Mouse (Mus musculus): ENCODE measurements around the gene Col4a3bp.

Col4a3bp gene

GRCm38 (mm10) chr13:96541381-96541780 lies 1.0 kb upstream of the Col4a3bp start:
- DNase-seq (ENCODE audit: low spot score), result no peak

GRCm38 (mm10) chr13:96542901-96543891 lies 778 bp downstream of the Col4a3bp start:
- DNase-seq (ENCODE audit: low spot score), result peak; percentile 63

GRCm38 (mm10) chr13:96544506-96544905 lies 2.1 kb downstream of the Col4a3bp start:
- no peak for DNase-seq (ENCODE audit: low spot score)

GRCm38 (mm10) chr13:96547250-96547649 lies 4.8 kb downstream of the Col4a3bp start:
- DNase-seq (ENCODE audit: low spot score), result no peak

GRCm38 (mm10) chr13:96547941-96548340 lies 5.5 kb downstream of the Col4a3bp start:
- DNase-seq (ENCODE audit: low spot score), result no peak

- DNase-seq (ENCODE audit: low spot score), result no peak
Measured at GRCm38 (mm10) chr13:96555099-96555498, 12.7 kb downstream of the Col4a3bp start.

- DNase-seq (ENCODE audit: low spot score), result no peak
Measured at GRCm38 (mm10) chr13:96567977-96568376, 25.6 kb downstream of the Col4a3bp start.

GRCm38 (mm10) chr13:96570313-96571015 lies 28.0 kb downstream of the Col4a3bp start:
- DNase-seq (ENCODE audit: low spot score), result peak; percentile 90

- DNase-seq (ENCODE audit: low spot score), result no peak
Measured at GRCm38 (mm10) chr13:96571016-96571361, 28.6 kb downstream of the Col4a3bp start.

- DNase-seq (ENCODE audit: low spot score), result no peak
Measured at GRCm38 (mm10) chr13:96574170-96574569, 31.8 kb downstream of the Col4a3bp start.

GRCm38 (mm10) chr13:96579104-96579503 lies 36.7 kb downstream of the Col4a3bp start:
- no peak for DNase-seq (ENCODE audit: low spot score)

- DNase-seq (ENCODE audit: low spot score), result no peak
Measured at GRCm38 (mm10) chr13:96579979-96580378, 37.6 kb downstream of the Col4a3bp start.

- DNase-seq (ENCODE audit: low spot score), result no peak
Measured at GRCm38 (mm10) chr13:96584201-96584600, 41.8 kb downstream of the Col4a3bp start.

GRCm38 (mm10) chr13:96586540-96586939 lies 44.1 kb downstream of the Col4a3bp start:
- DNase-seq (ENCODE audit: low spot score), result no peak

- no peak for DNase-seq (ENCODE audit: low spot score)
Measured at GRCm38 (mm10) chr13:96588642-96589041, 46.2 kb downstream of the Col4a3bp start.

GRCm38 (mm10) chr13:96593621-96594020 lies 51.2 kb downstream of the Col4a3bp start:
- no peak for DNase-seq (ENCODE audit: low spot score)

- no peak for DNase-seq (ENCODE audit: low spot score)
Measured at GRCm38 (mm10) chr13:96594070-96594469, 51.7 kb downstream of the Col4a3bp start.

- DNase-seq (ENCODE audit: low spot score), result no peak
Measured at GRCm38 (mm10) chr13:96599182-96599581, 56.8 kb downstream of the Col4a3bp start.

GRCm38 (mm10) chr13:96604242-96604641 lies 61.8 kb downstream of the Col4a3bp start:
- no peak for DNase-seq (ENCODE audit: low spot score)

- no peak for DNase-seq (ENCODE audit: low spot score)
Measured at GRCm38 (mm10) chr13:96614615-96615014, 72.2 kb downstream of the Col4a3bp start.

GRCm38 (mm10) chr13:96620891-96621290 lies 78.5 kb downstream of the Col4a3bp start:
- DNase-seq (ENCODE audit: low spot score), result no peak

GRCm38 (mm10) chr13:96630396-96630795 lies 88.0 kb downstream of the Col4a3bp start:
- no peak for DNase-seq (ENCODE audit: low spot score)

GRCm38 (mm10) chr13:96644168-96644567 lies 101.8 kb downstream of the Col4a3bp start:
- no peak for DNase-seq (ENCODE audit: low spot score)
